Mouse (Mus musculus) cerebellum, adult 11-12 months (tissue): Measurements from ENCODE around the gene Jam3.

Experiments
- DNase-seq: peaks from one replicate; pipeline ENCODE4 v3.0.0; 2022

Gene Jam3

GRCm38 (mm10) chr9:27109533-27110514 lies 45.4 kb downstream of the Jam3 start:
- DNase-seq = no peak

GRCm38 (mm10) chr9:27108451-27108850 lies 46.8 kb downstream of the Jam3 start:
- DNase-seq = no peak

- peak; percentile 31 for DNase-seq
These were observed 49.1 kb downstream of the Jam3 start for GRCm38 (mm10) chr9:27106081-27106480.

GRCm38 (mm10) chr9:27101466-27101865 lies 53.8 kb downstream of the Jam3 start:
- no peak for DNase-seq

- no peak for DNase-seq
These were observed 55.7 kb downstream of the Jam3 start for GRCm38 (mm10) chr9:27099474-27099873.

- no peak for DNase-seq
These were observed 56.7 kb downstream of the Jam3 start for GRCm38 (mm10) chr9:27098557-27098956.

GRCm38 (mm10) chr9:27098092-27098491 lies 57.1 kb downstream of the Jam3 start:
- no peak for DNase-seq

- no peak for DNase-seq
These were observed 62.3 kb downstream of the Jam3 start for GRCm38 (mm10) chr9:27092916-27093315.

- peak; percentile 45 for DNase-seq
These were observed 64.1 kb downstream of the Jam3 start for GRCm38 (mm10) chr9:27090801-27091775.

- DNase-seq = no peak
These were observed 65.1 kb downstream of the Jam3 start for GRCm38 (mm10) chr9:27090134-27090533.

- DNase-seq = no peak
These were observed 67.8 kb downstream of the Jam3 start for GRCm38 (mm10) chr9:27087402-27087801.

- DNase-seq = no peak
These were observed 69.0 kb downstream of the Jam3 start for GRCm38 (mm10) chr9:27086256-27086655.

- no peak for DNase-seq
These were observed 79.4 kb downstream of the Jam3 start for GRCm38 (mm10) chr9:27075812-27076211.

GRCm38 (mm10) chr9:27074677-27075076 lies 80.5 kb downstream of the Jam3 start:
- no peak for DNase-seq

- no peak for DNase-seq
These were observed 84.3 kb downstream of the Jam3 start for GRCm38 (mm10) chr9:27070895-27071294.

GRCm38 (mm10) chr9:27058341-27058740 lies 96.9 kb downstream of the Jam3 start:
- no peak for DNase-seq

- DNase-seq = no peak
These were observed 105.7 kb downstream of the Jam3 start for GRCm38 (mm10) chr9:27049492-27049891.
